Mouse (Mus musculus) liver, postnatal 0 days (tissue): ENCODE measurements around the gene Cdh15. TPM values are rescaled to one million over a fixed set of nuclear protein-coding genes. Genes with fewer than 3 reads are reported as not detected.

ENCODE experiments used
- ATAC-seq: fragments of 200-750 bp; cut with Nextera tagmentation; 2 replicates; pipeline ENCODE4 v1.8.0; 2017; ENCODE audit warnings: mild to moderate bottlenecking, moderate library complexity
- DNase-seq: peaks from one replicate; pipeline ENCODE4 v3.0.0-alpha.2; 2016
- H3K27ac ChIP-seq: fragments of 300-500 bp; sonication (generic); 2 replicates; pipeline ENCODE4 v1.5.1; 2014; ENCODE audit warnings: antibody characterized with exemption, moderate library complexity, mild to moderate bottlenecking, low read depth
- H3K27me3 ChIP-seq: fragments of 300-500 bp; sonication (generic); 2 replicates; pipeline ENCODE4 v1.6.1; 2014; ENCODE audit warnings: low read length, control low read depth, mixed read lengths; ENCODE audit not compliant: insufficient read depth
- H3K36me3 ChIP-seq: fragments of 300-500 bp; sonication (generic); replicated peaks from 2 replicates; pipeline ENCODE4 v1.6.1; 2014; ENCODE audit warnings: mild to moderate bottlenecking, control low read depth, low read length, moderate library complexity, mixed read lengths; ENCODE audit not compliant: insufficient read depth
- H3K4me1 ChIP-seq: fragments of 300-500 bp; sonication (generic); 2 replicates; pipeline ENCODE4 v1.6.1; 2014; ENCODE audit warnings: antibody characterized with exemption, mild to moderate bottlenecking, control low read depth; ENCODE audit not compliant: insufficient read depth
- H3K4me2 ChIP-seq: fragments of 300-500 bp; sonication (generic); 2 replicates; pipeline ENCODE4 v1.6.1; 2014; ENCODE audit warnings: low read depth, mild to moderate bottlenecking, low read length, moderate library complexity, mixed read lengths
- H3K4me3 ChIP-seq: fragments of 300-500 bp; sonication (generic); 2 replicates; pipeline ENCODE4 v1.5.1; 2014; ENCODE audit warnings: low read depth, low read length
- H3K9ac ChIP-seq: fragments of 300-500 bp; sonication (generic); replicated peaks from 2 replicates; pipeline ENCODE4 v1.6.1; 2014; ENCODE audit warnings: mild to moderate bottlenecking, moderate library complexity
- H3K9me3 ChIP-seq: fragments of 300-500 bp; sonication (generic); 2 replicates; pipeline ENCODE4 v1.6.1; 2016; ENCODE audit warnings: mild to moderate bottlenecking, control low read depth, low read length, mixed read lengths
- CTCF ChIP-seq: sonication (generic); IDR thresholded peaks from 2 replicates; pipeline ENCODE4 v1.5.1; 2016; ENCODE audit warnings: antibody characterized with exemption, low read depth
- EP300 ChIP-seq: IDR thresholded peaks from 2 replicates; pipeline ENCODE4 v1.6.1; 2016; ENCODE audit warnings: antibody characterized with exemption, low read depth, mild to moderate bottlenecking
- WGBS: fragments of 180-500 bp; shearing (Covaris S2); extraction: QIAGEN DNeasy Blood & Tissue Kit; methylation state at CpG from one replicate; pipeline ENCODE4 v1.1.7; 2014; ENCODE audit not compliant: insufficient replicate concordance; 5-methylcytosine and 5-hydroxymethylcytosine counted together
- polyA plus RNA-seq: library from polyadenylated mRNA; unstranded; fragments of >200 nt; fragmentation: Nextera tagmentation; extraction: Ambion mirVana; gene quantifications from 2 replicates; pipeline ENCODE4 v1.2.1, GENCODE M21; 2015

The Cdh15 gene
- polyA plus RNA-seq, 1 experiment from 2014 or later: not detected

- Histone ChIP-seq H3K9ac (no peak overlapping the region), H3K27me3 (no peaks in the 10 kb centered on the region), H3K36me3 (peaks cover 94% of the 10 kb centered on the region), H3K4me3 (no peak overlapping the region), H3K27ac (no peak overlapping the region), H3K4me1 (peaks cover 4% of the 10 kb centered on the region; the same call in 1 of the 2 replicates), H3K9me3 (no peaks in the 10 kb centered on the region), H3K4me2 (no peak overlapping the region)
- TF ChIP-seq CTCF (no peak), EP300 (no peak)
- DNase-seq: no peak
- no peak for ATAC-seq
- WGBS: 82% methylated on average over 12 of the region's 12 CpGs
These were observed 45.7 kb downstream of the Cdh15 start for GRCm38 (mm10) chr8:122893451-122893850.

GRCm38 (mm10) chr8:122896317-122896716 is 48.6 kb downstream of the Cdh15 start:
- no peak overlapping the region for H3K4me2 ChIP-seq
- TF ChIP-seq CTCF (no peak), EP300 (no peak)
- no peak overlapping the region for H3K4me3 ChIP-seq
- H3K27me3 ChIP-seq: no peaks in the 10 kb centered on the region
- H3K9me3 ChIP-seq: no peaks in the 10 kb centered on the region
- peaks cover 4% of the 10 kb centered on the region; the same call in 1 of the 2 replicates for H3K4me1 ChIP-seq
- DNase-seq: no peak
- ATAC-seq: no peak
- no peak overlapping the region for H3K27ac ChIP-seq
- H3K9ac ChIP-seq: no peak overlapping the region
- WGBS: 93% methylated on average over 11 of the region's 11 CpGs
- peaks cover 83% of the 10 kb centered on the region for H3K36me3 ChIP-seq

GRCm38 (mm10) chr8:122897200-122897599 is 49.4 kb downstream of the Cdh15 start:
- H3K4me1 ChIP-seq: peaks cover 4% of the 10 kb centered on the region; the same call in 1 of the 2 replicates
- H3K9me3 ChIP-seq: no peaks in the 10 kb centered on the region
- WGBS: 88% methylated on average over 8 of the region's 8 CpGs
- ATAC-seq: no peak
- no peak overlapping the region for H3K4me2 ChIP-seq
- H3K36me3 ChIP-seq: peaks cover 74% of the 10 kb centered on the region
- TF ChIP-seq CTCF (no peak), EP300 (no peak)
- no peak overlapping the region for H3K4me3 ChIP-seq
- no peak overlapping the region for H3K9ac ChIP-seq
- H3K27ac ChIP-seq: no peak overlapping the region
- no peak for DNase-seq
- no peaks in the 10 kb centered on the region for H3K27me3 ChIP-seq

DNA sequence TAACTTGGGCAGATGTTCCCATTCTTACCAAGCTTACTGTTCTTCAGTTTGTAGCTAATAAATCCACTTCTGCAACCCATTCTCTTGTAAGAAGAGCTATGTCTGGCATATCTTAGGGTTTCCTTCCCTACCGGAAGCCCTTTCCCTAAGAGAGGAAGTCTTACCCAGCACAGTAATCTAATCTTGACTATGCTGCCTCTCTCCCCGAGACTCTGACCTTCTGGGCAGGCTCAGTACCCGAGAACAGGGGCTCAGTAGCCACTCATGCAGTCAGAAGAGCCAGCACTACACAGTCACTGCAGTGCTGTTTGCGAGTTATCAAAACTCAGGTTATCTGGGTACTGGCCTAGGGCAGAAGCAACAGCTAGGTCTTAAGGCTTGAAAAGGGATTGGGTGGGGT is 50.3 kb downstream of the Cdh15 start:
- H3K27ac ChIP-seq: peak overlapping the region; percentile 30
- no peak for ATAC-seq

GRCm38 (mm10) chr8:122898473-122898872 is 50.7 kb downstream of the Cdh15 start:
- Histone ChIP-seq H3K4me2 (no peak overlapping the region), H3K9me3 (no peaks in the 10 kb centered on the region), H3K4me3 (no peak overlapping the region), H3K4me1 (peaks cover 4% of the 10 kb centered on the region; the same call in 1 of the 2 replicates), H3K36me3 (peaks cover 63% of the 10 kb centered on the region), H3K9ac (no peak overlapping the region), H3K27me3 (no peaks in the 10 kb centered on the region), H3K27ac (peak overlapping the region; percentile 30)
- TF ChIP-seq EP300: no peak
- TF ChIP-seq CTCF: no peak
- peak; percentile 60 for DNase-seq
- WGBS: 54% methylated on average over 12 of the region's 12 CpGs
- peak; percentile 85 for ATAC-seq

More for the DNA sequence above, 50.3 kb downstream of the Cdh15 start:
- Histone ChIP-seq H3K4me1 (peaks cover 4% of the 10 kb centered on the region; the same call in 1 of the 2 replicates), H3K9me3 (no peaks in the 10 kb centered on the region), H3K36me3 (peaks cover 66% of the 10 kb centered on the region), H3K4me2 (no peak overlapping the region), H3K4me3 (no peak overlapping the region), H3K9ac (no peak overlapping the region), H3K27me3 (no peaks in the 10 kb centered on the region)
- no peak for TF ChIP-seq EP300
- TF ChIP-seq CTCF: no peak
- DNase-seq: no peak
- 65% methylated on average over 4 of the region's 4 CpGs for WGBS

DNA sequence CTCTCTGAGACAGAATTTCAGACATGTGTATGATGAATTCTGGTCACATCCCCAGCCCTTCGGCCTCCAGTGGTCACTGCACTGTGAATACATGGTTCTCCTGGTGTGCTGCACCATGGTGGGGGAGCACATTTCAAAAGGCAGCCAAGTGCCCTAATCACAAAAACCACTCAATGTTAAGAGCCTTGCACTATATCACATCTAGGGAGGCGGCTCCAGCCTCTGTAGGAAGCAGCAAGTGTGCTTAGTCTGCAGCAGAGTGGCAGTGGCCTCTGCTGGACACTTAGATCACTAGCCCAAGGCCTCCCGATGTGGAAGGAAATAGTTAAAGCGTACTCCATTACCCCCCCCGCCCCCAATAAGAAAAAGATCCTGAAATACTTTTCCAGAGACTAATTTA is 51.3 kb downstream of the Cdh15 start:
- TF ChIP-seq EP300: no peak
- 0 out of 2 replicates have a peak, but pooled peaks have one; percentile 16 for TF ChIP-seq CTCF
- Histone ChIP-seq H3K9me3 (no peaks in the 10 kb centered on the region), H3K4me2 (no peak overlapping the region), H3K9ac (no peak overlapping the region), H3K27ac (no peak overlapping the region), H3K4me3 (no peak overlapping the region), H3K4me1 (peaks cover 4% of the 10 kb centered on the region; the same call in 1 of the 2 replicates), H3K36me3 (peaks cover 59% of the 10 kb centered on the region), H3K27me3 (no peaks in the 10 kb centered on the region)
- WGBS: 80% methylated on average over 5 of the region's 5 CpGs
- DNase-seq (no peak), ATAC-seq (no peak)

DNA sequence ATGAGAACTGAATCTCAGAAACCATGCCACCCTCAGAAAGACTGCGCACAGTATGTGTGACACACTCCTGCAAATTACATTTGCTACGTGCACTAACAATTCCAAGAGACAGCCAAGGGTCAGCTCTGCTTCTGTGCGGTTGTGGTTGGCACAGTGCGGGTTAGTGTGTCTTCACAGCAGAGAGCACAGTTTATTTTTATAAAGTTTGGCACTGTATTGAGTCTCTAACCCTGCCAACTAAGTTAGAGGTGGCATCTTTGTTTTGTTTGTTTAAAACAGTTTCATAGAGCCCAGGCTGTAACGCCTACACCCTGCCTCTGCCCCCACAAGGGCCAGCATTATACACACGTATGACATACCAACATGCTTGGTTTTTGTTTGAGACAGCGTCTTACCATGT is 53.7 kb downstream of the Cdh15 start:
- H3K4me3 ChIP-seq: no peak overlapping the region
- H3K27me3 ChIP-seq: no peaks in the 10 kb centered on the region
- H3K4me2 ChIP-seq: no peak overlapping the region
- no peaks in the 10 kb centered on the region for H3K9me3 ChIP-seq
- H3K27ac ChIP-seq: no peak overlapping the region
- H3K36me3 ChIP-seq: peaks cover 41% of the 10 kb centered on the region
- no peak overlapping the region for H3K9ac ChIP-seq
- ATAC-seq (no peak), DNase-seq (no peak)
- WGBS: 94% methylated on average over 7 of the region's 7 CpGs
- H3K4me1 ChIP-seq: peaks cover 16% of the 10 kb centered on the region
- TF ChIP-seq EP300 (no peak), CTCF (no peak)
